Mouse (Mus musculus) ES-E14 (cell line): Measurements from ENCODE around the gene Fxr2.

ENCODE experiments used
- CHD2 ChIP-seq: IDR thresholded peaks from 2 replicates; pipeline ENCODE4 v1.6.1; 2014; ENCODE audit warnings: mild to moderate bottlenecking, low read depth, low read length, inconsistent platforms
- ZC3H11A ChIP-seq: IDR thresholded peaks from 2 replicates; pipeline ENCODE4 v1.6.1; 2012; ENCODE audit warnings: low read depth, mild to moderate bottlenecking, inconsistent platforms, low read length, borderline replicate concordance

GRCm38 (mm10) chr11:69654760-69655159 lies 22.0 kb downstream of the Fxr2 start:
- TF ChIP-seq ZC3H11A (no peak), CHD2 (no peak)
